Mouse (Mus musculus): ENCODE data around the gene Has3.

Has3 gene

DNA sequence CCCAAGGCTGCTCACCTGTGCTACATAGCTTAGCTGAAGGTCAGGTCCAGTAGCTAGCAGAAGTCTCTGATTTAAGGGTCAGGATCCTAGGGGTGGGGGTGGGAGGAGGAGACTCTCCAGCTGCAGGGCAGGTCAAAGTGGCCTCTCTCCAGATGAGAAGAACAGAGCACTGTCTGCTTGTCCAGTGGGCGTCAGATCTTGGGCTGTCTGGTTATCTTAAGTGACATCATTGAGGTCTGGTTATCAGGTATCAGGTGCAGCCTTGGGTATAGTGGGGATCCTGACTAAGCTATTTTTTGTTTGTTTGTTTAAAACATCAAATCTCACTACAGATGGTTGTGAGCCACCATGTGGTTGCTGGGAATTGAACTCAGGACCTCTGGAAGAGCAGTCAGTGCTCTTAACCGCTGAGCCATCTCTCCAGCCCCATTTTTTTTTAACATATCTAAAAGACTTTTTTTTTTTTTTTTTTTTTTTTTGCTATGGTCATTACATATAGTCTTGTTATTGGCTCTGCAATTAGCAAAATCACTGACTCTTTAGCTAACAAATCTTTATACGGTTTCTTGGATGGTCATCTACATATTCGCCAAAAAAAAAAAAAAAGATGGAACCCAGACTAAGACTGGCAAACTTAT is 63.6 kb downstream of the Has3 start:
- no peak for DNase-seq

Data from lung, postnatal 4 days (tissue).